Mouse (Mus musculus): ENCODE measurements around the gene Olfr1012. TPM values are rescaled to one million over a fixed set of nuclear protein-coding genes. Genes with fewer than 3 reads are reported as not detected.
"Not testable (repeated sequence)": the region's sequence is repeated elsewhere in the genome, so short reads cannot be mapped to it uniquely, and the experiment has no call there.

The Olfr1012 gene
- polyA plus RNA-seq, 1 experiment from 2014 or later = not detected

GRCm38 (mm10) chr2:85715119-85715518 is 47.4 kb downstream of the Olfr1012 start, which contains the start of gene Olfr1009:
Gene Olfr1009, plus strand, starts transcription at chr2:85715419.
- H3K9me3 ChIP-seq (ENCODE audit: control insufficient read depth, low read length) = no peaks in the 10 kb centered on the region
- no peak within 1 kb of the TSS for H3K4me3 ChIP-seq (ENCODE audit: low read depth, low read length)
- no peak within 1 kb of the TSS for H3K9ac ChIP-seq (ENCODE audit: low read length)
- no peaks in the 10 kb centered on the region for H3K27me3 ChIP-seq (replicated peaks; ENCODE audit: control insufficient read depth, insufficient read depth, low read length)
- no peak within 1 kb of the TSS for H3K4me2 ChIP-seq (ENCODE audit: low read length)
- 89% methylated on average over 1 of the region's 1 CpGs for WGBS
- H3K27ac ChIP-seq (ENCODE audit: low read depth) = no peak within 1 kb of the TSS
- no peak for DNase-seq (ENCODE audit: low spot score)
- H3K4me1 ChIP-seq (replicated peaks; ENCODE audit: control insufficient read depth, insufficient read depth, low read length) = no peaks in the 10 kb centered on the region
- H3K36me3 ChIP-seq (ENCODE audit: control insufficient read depth, insufficient read depth, low read length) = no peaks in the 10 kb centered on the region
- no peak for ATAC-seq (replicated peaks; ENCODE audit: low FRiP score, low TSS enrichment, low read depth)

- H3K27me3 ChIP-seq (replicated peaks; ENCODE audit: control insufficient read depth, insufficient read depth, low read length) = no peaks in the 10 kb centered on the region
- H3K27ac ChIP-seq (ENCODE audit: low read depth) = no peak overlapping the region
- no peak overlapping the region for H3K4me2 ChIP-seq (ENCODE audit: low read length)
- H3K9ac ChIP-seq (ENCODE audit: low read length) = no peak overlapping the region
- ATAC-seq (replicated peaks; ENCODE audit: low FRiP score, low TSS enrichment, low read depth) (no peak), DNase-seq (ENCODE audit: low spot score) (no peak)
- H3K36me3 ChIP-seq (ENCODE audit: control insufficient read depth, insufficient read depth, low read length) = no peaks in the 10 kb centered on the region
- H3K4me3 ChIP-seq (ENCODE audit: low read depth, low read length) = no peak overlapping the region
- 23% methylated on average over 1 of the region's 1 CpGs for WGBS
- no peaks in the 10 kb centered on the region for H3K4me1 ChIP-seq (replicated peaks; ENCODE audit: control insufficient read depth, insufficient read depth, low read length)
- H3K9me3 ChIP-seq (ENCODE audit: control insufficient read depth, low read length) = no peaks in the 10 kb centered on the region
Observed at GRCm38 (mm10) chr2:85711159-85711558, 51.4 kb downstream of the Olfr1012 start.

GRCm38 (mm10) chr2:85710680-85711079 is 51.9 kb downstream of the Olfr1012 start:
- DNase-seq (ENCODE audit: low spot score); H3K36me3 ChIP-seq (ENCODE audit: control insufficient read depth, insufficient read depth, low read length); H3K27ac ChIP-seq (ENCODE audit: low read depth); ATAC-seq (replicated peaks; ENCODE audit: low FRiP score, low TSS enrichment, low read depth); H3K27me3 ChIP-seq (replicated peaks; ENCODE audit: control insufficient read depth, insufficient read depth, low read length); H3K4me3 ChIP-seq (ENCODE audit: low read depth, low read length); H3K4me1 ChIP-seq (replicated peaks; ENCODE audit: control insufficient read depth, insufficient read depth, low read length); H3K4me2 ChIP-seq (ENCODE audit: low read length); H3K9ac ChIP-seq (ENCODE audit: low read length); H3K9me3 ChIP-seq (ENCODE audit: control insufficient read depth, low read length): not testable (repeated sequence)
- WGBS = 17% methylated on average over 2 of the region's 2 CpGs

Other genes starting within 250 kb of the Olfr1012 start
- not detected in 2 replicates for gene 4833423E24Rik, start 243.7 kb downstream of the Olfr1012 start, polyA plus RNA-seq (2014; fragmentation: Nextera tagmentation; extraction: Ambion mirVana)
- gene Olfr996, start 183.6 kb downstream of the Olfr1012 start, polyA plus RNA-seq (2014; fragmentation: Nextera tagmentation; extraction: Ambion mirVana) = not detected in 2 replicates
- not detected in 2 replicates for gene Olfr998, start 173.8 kb downstream of the Olfr1012 start, polyA plus RNA-seq (2014; fragmentation: Nextera tagmentation; extraction: Ambion mirVana)
- not detected in 2 replicates for gene Olfr1000, start 150.9 kb downstream of the Olfr1012 start, polyA plus RNA-seq (2014; fragmentation: Nextera tagmentation; extraction: Ambion mirVana)
- gene Olfr1002, start 112.1 kb downstream of the Olfr1012 start, polyA plus RNA-seq (2014; fragmentation: Nextera tagmentation; extraction: Ambion mirVana) = not detected in 2 replicates
- not detected in 2 replicates for gene Olfr154, start 98.3 kb downstream of the Olfr1012 start, polyA plus RNA-seq (2014; fragmentation: Nextera tagmentation; extraction: Ambion mirVana)
- not detected in 2 replicates for gene Olfr1006, start 84.0 kb downstream of the Olfr1012 start, polyA plus RNA-seq (2014; fragmentation: Nextera tagmentation; extraction: Ambion mirVana)
- gene Olfr1008, start 73.3 kb downstream of the Olfr1012 start, polyA plus RNA-seq (2014; fragmentation: Nextera tagmentation; extraction: Ambion mirVana) = not detected in 2 replicates
- not detected in 2 replicates for gene Olfr1009, start 47.3 kb downstream of the Olfr1012 start, polyA plus RNA-seq (2014; fragmentation: Nextera tagmentation; extraction: Ambion mirVana)
- not detected in 2 replicates for gene Olfr1013, start 4.3 kb upstream of the Olfr1012 start, polyA plus RNA-seq (2014; fragmentation: Nextera tagmentation; extraction: Ambion mirVana)
- not detected in 2 replicates for gene Olfr1014, start 9.9 kb upstream of the Olfr1012 start, polyA plus RNA-seq (2014; fragmentation: Nextera tagmentation; extraction: Ambion mirVana)
- not detected in 2 replicates for gene Olfr1015, start 19.3 kb upstream of the Olfr1012 start, polyA plus RNA-seq (2014; fragmentation: Nextera tagmentation; extraction: Ambion mirVana)
- not detected in 2 replicates for gene Olfr1016, start 39.8 kb upstream of the Olfr1012 start, polyA plus RNA-seq (2014; fragmentation: Nextera tagmentation; extraction: Ambion mirVana)
- gene Olfr1018, start 55.7 kb upstream of the Olfr1012 start, polyA plus RNA-seq (2014; fragmentation: Nextera tagmentation; extraction: Ambion mirVana) = not detected in 2 replicates
- gene Olfr1019, start 82.7 kb upstream of the Olfr1012 start, polyA plus RNA-seq (2014; fragmentation: Nextera tagmentation; extraction: Ambion mirVana) = not detected in 2 replicates
- gene Olfr1020, start 84.3 kb upstream of the Olfr1012 start, polyA plus RNA-seq (2014; fragmentation: Nextera tagmentation; extraction: Ambion mirVana) = not detected in 2 replicates
- gene Olfr1022, start 105.8 kb upstream of the Olfr1012 start, polyA plus RNA-seq (2014; fragmentation: Nextera tagmentation; extraction: Ambion mirVana) = not detected in 2 replicates
- not detected in 2 replicates for gene Olfr1023, start 122.9 kb upstream of the Olfr1012 start, polyA plus RNA-seq (2014; fragmentation: Nextera tagmentation; extraction: Ambion mirVana)
- gene Olfr1024, start 142.3 kb upstream of the Olfr1012 start, polyA plus RNA-seq (2014; fragmentation: Nextera tagmentation; extraction: Ambion mirVana) = not detected in 2 replicates
- gene Olfr1025-ps1, start 152.4 kb upstream of the Olfr1012 start, polyA plus RNA-seq (2014; fragmentation: Nextera tagmentation; extraction: Ambion mirVana) = not detected in 2 replicates
- gene Olfr1026, start 158.8 kb upstream of the Olfr1012 start, polyA plus RNA-seq (2014; fragmentation: Nextera tagmentation; extraction: Ambion mirVana) = not detected in 2 replicates
- not detected in 2 replicates for gene Olfr1028, start 187.7 kb upstream of the Olfr1012 start, polyA plus RNA-seq (2014; fragmentation: Nextera tagmentation; extraction: Ambion mirVana)
- not detected in 2 replicates for gene Olfr1029, start 211.1 kb upstream of the Olfr1012 start, polyA plus RNA-seq (2014; fragmentation: Nextera tagmentation; extraction: Ambion mirVana)
- gene Olfr1030, start 216.5 kb upstream of the Olfr1012 start, polyA plus RNA-seq (2014; fragmentation: Nextera tagmentation; extraction: Ambion mirVana) = not detected in 2 replicates
- not detected in 2 replicates for gene Olfr1031, start 227.5 kb upstream of the Olfr1012 start, polyA plus RNA-seq (2014; fragmentation: Nextera tagmentation; extraction: Ambion mirVana)
- not detected in 2 replicates for gene Olfr1032, start 242.8 kb upstream of the Olfr1012 start, polyA plus RNA-seq (2014; fragmentation: Nextera tagmentation; extraction: Ambion mirVana)